Mouse (Mus musculus): Measurements from ENCODE around the gene Aldh1b1.

GRCm38 (mm10) chr4:45788446-45789081 lies 10.3 kb upstream of the Aldh1b1 start:
- no peak for TF ChIP-seq CTCF (IDR thresholded peaks at IDR 0.05; ENCODE audit: borderline replicate concordance, extremely low read depth, insufficient read depth, insufficient read length)
- TF ChIP-seq POLR2A (IDR thresholded peaks at IDR 0.05; ENCODE audit: borderline replicate concordance, extremely low read depth, insufficient read depth, insufficient read length, poor library complexity, severe bottlenecking) = no peak
